Mouse (Mus musculus) intestine, postnatal 0 days (tissue): ENCODE measurements around the gene Dgcr2. TPM values are rescaled to one million over a fixed set of nuclear protein-coding genes. Genes with fewer than 3 reads are reported as not detected.
A peak's percentile ranks its signal among the peaks of the same experiment; 100 is the strongest.

Experiments used
- ATAC-seq: fragments of 200-750 bp; cut with Nextera tagmentation; 2 replicates; pipeline ENCODE4 v1.8.0; 2017; ENCODE audit warnings: mild to moderate bottlenecking, moderate TSS enrichment, moderate library complexity
- H3K27ac ChIP-seq: fragments of 300-500 bp; sonication (generic); 2 replicates; pipeline ENCODE4 v1.5.1; 2014; ENCODE audit warnings: mild to moderate bottlenecking, low read depth, low read length, moderate library complexity
- H3K27me3 ChIP-seq: fragments of 300-500 bp; sonication (generic); replicated peaks from 2 replicates; pipeline ENCODE4 v1.6.1; 2014; ENCODE audit warnings: low read length, mixed read lengths; ENCODE audit not compliant: control insufficient read depth, insufficient read depth
- H3K36me3 ChIP-seq: fragments of 300-500 bp; sonication (generic); 2 replicates; pipeline ENCODE4 v1.6.1; 2014; ENCODE audit warnings: mild to moderate bottlenecking, moderate library complexity; ENCODE audit not compliant: control insufficient read depth, insufficient read depth
- H3K4me1 ChIP-seq: fragments of 300-500 bp; sonication (generic); replicated peaks from 2 replicates; pipeline ENCODE4 v1.6.1; 2014; ENCODE audit warnings: antibody characterized with exemption, low read length, mixed read lengths; ENCODE audit not compliant: control insufficient read depth, insufficient read depth
- H3K4me2 ChIP-seq: fragments of 300-500 bp; sonication (generic); replicated peaks from 2 replicates; pipeline ENCODE4 v1.6.1; 2014; ENCODE audit warnings: low read depth, mild to moderate bottlenecking, moderate library complexity
- H3K4me3 ChIP-seq: fragments of 300-500 bp; sonication (generic); 2 replicates; pipeline ENCODE4 v1.5.1; 2014; ENCODE audit warnings: low read depth, low read length
- H3K9ac ChIP-seq: fragments of 300-500 bp; sonication (generic); 2 replicates; pipeline ENCODE4 v1.6.1; 2014; ENCODE audit warnings: mild to moderate bottlenecking, low read depth, low read length
- H3K9me3 ChIP-seq: fragments of 300-500 bp; sonication (generic); 2 replicates; pipeline ENCODE4 v1.6.1; 2016; ENCODE audit warnings: mixed run types; ENCODE audit not compliant: control insufficient read depth
- CTCF ChIP-seq: sonication (generic); IDR thresholded peaks from 2 replicates; pipeline ENCODE4 v1.5.1; 2016; ENCODE audit warnings: low read depth, mild to moderate bottlenecking, control low read depth, antibody characterized with exemption, moderate library complexity
- whole genome bisulfite sequencing: fragments of 180-500 bp; shearing (Covaris S2); extraction: QIAGEN DNeasy Blood & Tissue Kit; methylation state at CpG from one replicate; pipeline ENCODE4 v1.1.7; 2014; 5-methylcytosine and 5-hydroxymethylcytosine counted together
- polyA plus RNA-seq: library from polyadenylated mRNA; unstranded; fragments of >200 nt; fragmentation: Nextera tagmentation; extraction: Ambion mirVana; gene quantifications from 2 replicates; pipeline ENCODE4 v1.2.1, GENCODE M21; 2015

Dgcr2 gene
- polyA plus RNA-seq, 1 experiment from 2014 or later = 35.3 TPM

- no peak overlapping the region for H3K27ac ChIP-seq
- H3K4me2 ChIP-seq = no peak overlapping the region
- no peaks in the 10 kb centered on the region for H3K4me1 ChIP-seq
- H3K27me3 ChIP-seq = peaks cover 13% of the 10 kb centered on the region; the same call in 1 of the 2 replicates
- H3K9ac ChIP-seq = no peak overlapping the region
- H3K4me3 ChIP-seq = no peak overlapping the region
- no peak for TF ChIP-seq CTCF
- H3K36me3 ChIP-seq = no peaks in the 10 kb centered on the region
- no peaks in the 10 kb centered on the region for H3K9me3 ChIP-seq
- ATAC-seq = no peak
- 82% methylated on average over 10 of the region's 10 CpGs for WGBS
These were observed 38.4 kb upstream of the Dgcr2 start for GRCm38 (mm10) chr16:17936776-17937175.

GRCm38 (mm10) chr16:17934445-17934910 is 36.1 kb upstream of the Dgcr2 start:
- no peak for TF ChIP-seq CTCF
- Histone ChIP-seq H3K36me3 (no peaks in the 10 kb centered on the region), H3K27ac (no peak overlapping the region), H3K4me2 (no peak overlapping the region), H3K9me3 (no peaks in the 10 kb centered on the region), H3K4me3 (no peak overlapping the region), H3K4me1 (no peaks in the 10 kb centered on the region), H3K27me3 (peaks cover 15% of the 10 kb centered on the region; the same call in 1 of the 2 replicates), H3K9ac (no peak overlapping the region)
- 67% methylated on average over 3 of the region's 3 CpGs for WGBS
- ATAC-seq = no peak

GRCm38 (mm10) chr16:17933594-17934444 is 35.5 kb upstream of the Dgcr2 start:
- no peaks in the 10 kb centered on the region for H3K36me3 ChIP-seq
- 53% methylated on average over 9 of the region's 9 CpGs for WGBS
- ATAC-seq = no peak
- H3K4me3 ChIP-seq = no peak overlapping the region
- TF ChIP-seq CTCF = no peak
- H3K4me2 ChIP-seq = no peak overlapping the region
- no peak overlapping the region for H3K27ac ChIP-seq
- H3K27me3 ChIP-seq = peaks cover 15% of the 10 kb centered on the region; the same call in 1 of the 2 replicates
- H3K4me1 ChIP-seq = no peaks in the 10 kb centered on the region
- H3K9ac ChIP-seq = no peak overlapping the region
- no peaks in the 10 kb centered on the region for H3K9me3 ChIP-seq

- Histone ChIP-seq H3K4me2 (no peak overlapping the region), H3K27ac (no peak overlapping the region), H3K9ac (no peak overlapping the region), H3K4me1 (no peaks in the 10 kb centered on the region), H3K9me3 (no peaks in the 10 kb centered on the region), H3K4me3 (no peak overlapping the region), H3K27me3 (peaks cover 8% of the 10 kb centered on the region; the same call in 1 of the 2 replicates), H3K36me3 (no peaks in the 10 kb centered on the region)
- ATAC-seq = no peak
- 84% methylated on average over 5 of the region's 5 CpGs for WGBS
- no peak for TF ChIP-seq CTCF
These were observed 33.6 kb upstream of the Dgcr2 start for GRCm38 (mm10) chr16:17931906-17932460.

- H3K9ac ChIP-seq = no peak overlapping the region
- H3K4me3 ChIP-seq = no peak overlapping the region
- ATAC-seq = no peak
- H3K4me1 ChIP-seq = 0 out of 2 replicates have a peak, but pooled peaks cover 4% of the 10 kb centered on the region
- no peak overlapping the region for H3K27ac ChIP-seq
- H3K36me3 ChIP-seq = peaks cover 17% of the 10 kb centered on the region; the same call in 1 of the 2 replicates
- H3K27me3 ChIP-seq = peaks cover 3% of the 10 kb centered on the region; the same call in 1 of the 2 replicates
- WGBS = 90% methylated on average over 2 of the region's 2 CpGs
- H3K9me3 ChIP-seq = no peaks in the 10 kb centered on the region
- H3K4me2 ChIP-seq = no peak overlapping the region
- no peak for TF ChIP-seq CTCF
These were observed 31.3 kb upstream of the Dgcr2 start for GRCm38 (mm10) chr16:17929631-17930030.

GRCm38 (mm10) chr16:17929211-17929610 is 30.8 kb upstream of the Dgcr2 start:
- no peak overlapping the region for H3K4me3 ChIP-seq
- peak overlapping the region; percentile 98; the same call in 1 of the 2 replicates for H3K27ac ChIP-seq
- H3K9me3 ChIP-seq = no peaks in the 10 kb centered on the region
- H3K4me2 ChIP-seq = no peak overlapping the region
- no peak overlapping the region for H3K9ac ChIP-seq
- H3K4me1 ChIP-seq = 0 out of 2 replicates have a peak, but pooled peaks cover 4% of the 10 kb centered on the region
- 26% methylated on average over 2 of the region's 2 CpGs for WGBS
- ATAC-seq = no peak
- peaks cover 3% of the 10 kb centered on the region; the same call in 1 of the 2 replicates for H3K27me3 ChIP-seq
- H3K36me3 ChIP-seq = peaks cover 17% of the 10 kb centered on the region; the same call in 1 of the 2 replicates
- no peak for TF ChIP-seq CTCF
